Mouse (Mus musculus): ENCODE measurements around the gene Hpd. TPM values are rescaled to one million over a fixed set of nuclear protein-coding genes. Genes with fewer than 3 reads are reported as not detected.

Gene Hpd
- polyA plus RNA-seq, 1 experiment from 2014 or later, result 5.9 TPM

GRCm38 (mm10) chr5:123132308-123133071, 50.0 kb downstream of the Hpd start, which contains the start of gene Rhof:
Rhof (minus strand) TSS chr5:123132692.
- 1% methylated on average over 44 of the region's 44 CpGs for WGBS (ENCODE audit: insufficient replicate concordance)
- no peaks in the 10 kb centered on the region for H3K9me3 ChIP-seq (replicated peaks)
- peaks cover 23% of the 10 kb centered on the region for H3K36me3 ChIP-seq
- H3K4me1 ChIP-seq, result peaks cover 92% of the 10 kb centered on the region
- peaks cover 16% of the 10 kb centered on the region for H3K27me3 ChIP-seq (replicated peaks)
- H3K9ac ChIP-seq, result peak within 1 kb of the TSS; percentile 64
- ATAC-seq, result peak; percentile 82
- peak within 1 kb of the TSS; percentile 100 for H3K27ac ChIP-seq
- H3K4me3 ChIP-seq, result peak within 1 kb of the TSS; percentile 46
- peak within 1 kb of the TSS; percentile 74 for H3K4me2 ChIP-seq

DNA sequence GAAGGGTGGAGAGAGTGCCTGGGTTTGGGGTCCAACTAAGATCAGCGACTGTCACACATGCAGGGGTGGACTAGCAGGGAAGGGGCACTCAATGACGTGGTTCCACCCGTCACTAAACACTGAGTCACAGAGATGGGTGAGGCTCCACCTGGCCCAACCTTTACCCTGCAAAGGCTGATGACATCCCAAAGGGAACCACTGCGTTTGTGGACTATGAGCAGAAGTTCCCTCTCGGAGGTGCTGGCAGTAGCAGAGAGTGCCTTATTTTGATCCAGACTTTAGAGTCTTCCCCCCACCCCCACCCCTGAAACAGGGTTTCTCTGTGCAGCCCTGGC, 51.7 kb downstream of the Hpd start:
- Histone ChIP-seq H3K9ac (no peak overlapping the region), H3K36me3 (peaks cover 18% of the 10 kb centered on the region), H3K27ac (no peak overlapping the region), H3K27me3 (replicated peaks) (peaks cover 16% of the 10 kb centered on the region), H3K4me1 (peaks cover 89% of the 10 kb centered on the region), H3K4me3 (no peak overlapping the region), H3K9me3 (replicated peaks) (no peaks in the 10 kb centered on the region), H3K4me2 (no peak overlapping the region)
- 60% methylated on average over 5 of the region's 5 CpGs for WGBS (ENCODE audit: insufficient replicate concordance)
- ATAC-seq, result no peak

GRCm38 (mm10) chr5:123130030-123130813, 52.3 kb downstream of the Hpd start:
- ATAC-seq, result no peak
- Histone ChIP-seq H3K27ac (no peak overlapping the region), H3K9ac (no peak overlapping the region), H3K4me1 (peaks cover 89% of the 10 kb centered on the region), H3K4me2 (no peak overlapping the region), H3K9me3 (replicated peaks) (no peaks in the 10 kb centered on the region), H3K27me3 (replicated peaks) (peaks cover 16% of the 10 kb centered on the region), H3K4me3 (no peak overlapping the region), H3K36me3 (peaks cover 18% of the 10 kb centered on the region)
- 85% methylated on average over 9 of the region's 9 CpGs for WGBS (ENCODE audit: insufficient replicate concordance)

DNA sequence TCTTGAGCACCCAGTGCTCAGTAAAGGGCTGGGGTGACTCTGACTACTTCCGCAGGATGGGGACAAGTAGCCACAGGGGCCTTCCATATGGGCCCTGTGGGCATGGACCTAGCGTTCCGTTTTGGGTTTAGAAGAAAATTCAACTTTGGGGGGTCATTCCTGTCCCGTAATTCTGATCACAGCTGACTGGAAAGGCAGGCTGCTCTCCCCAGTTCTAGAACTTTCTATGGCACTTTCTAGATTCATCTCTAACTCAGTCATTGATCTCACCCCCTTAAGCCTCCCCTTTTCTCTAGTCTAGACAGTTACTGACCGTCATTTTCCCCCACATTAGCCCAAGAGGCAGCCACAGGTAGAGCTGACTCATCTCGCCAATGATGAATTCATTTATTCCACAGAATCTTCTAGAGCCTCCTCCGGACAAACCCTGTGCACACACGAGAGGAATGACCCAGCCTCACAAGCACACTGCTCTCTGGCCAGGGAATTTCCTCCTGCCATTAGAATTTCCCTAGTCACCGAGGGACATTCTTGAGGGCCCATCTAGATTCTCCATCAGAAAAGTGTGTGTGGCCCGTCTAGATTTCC, 53.3 kb downstream of the Hpd start:
- no peak for ATAC-seq
- Histone ChIP-seq H3K4me2 (peak overlapping the region; percentile 20), H3K27ac (0 out of 2 replicates have a peak overlapping the region, but pooled peaks have one; percentile 34), H3K36me3 (peaks cover 9% of the 10 kb centered on the region), H3K9ac (no peak overlapping the region), H3K4me3 (no peak overlapping the region), H3K4me1 (peaks cover 89% of the 10 kb centered on the region), H3K9me3 (replicated peaks) (no peaks in the 10 kb centered on the region), H3K27me3 (replicated peaks) (peaks cover 16% of the 10 kb centered on the region)
- 39% methylated on average over 10 of the region's 10 CpGs for WGBS (ENCODE audit: insufficient replicate concordance)

DNA sequence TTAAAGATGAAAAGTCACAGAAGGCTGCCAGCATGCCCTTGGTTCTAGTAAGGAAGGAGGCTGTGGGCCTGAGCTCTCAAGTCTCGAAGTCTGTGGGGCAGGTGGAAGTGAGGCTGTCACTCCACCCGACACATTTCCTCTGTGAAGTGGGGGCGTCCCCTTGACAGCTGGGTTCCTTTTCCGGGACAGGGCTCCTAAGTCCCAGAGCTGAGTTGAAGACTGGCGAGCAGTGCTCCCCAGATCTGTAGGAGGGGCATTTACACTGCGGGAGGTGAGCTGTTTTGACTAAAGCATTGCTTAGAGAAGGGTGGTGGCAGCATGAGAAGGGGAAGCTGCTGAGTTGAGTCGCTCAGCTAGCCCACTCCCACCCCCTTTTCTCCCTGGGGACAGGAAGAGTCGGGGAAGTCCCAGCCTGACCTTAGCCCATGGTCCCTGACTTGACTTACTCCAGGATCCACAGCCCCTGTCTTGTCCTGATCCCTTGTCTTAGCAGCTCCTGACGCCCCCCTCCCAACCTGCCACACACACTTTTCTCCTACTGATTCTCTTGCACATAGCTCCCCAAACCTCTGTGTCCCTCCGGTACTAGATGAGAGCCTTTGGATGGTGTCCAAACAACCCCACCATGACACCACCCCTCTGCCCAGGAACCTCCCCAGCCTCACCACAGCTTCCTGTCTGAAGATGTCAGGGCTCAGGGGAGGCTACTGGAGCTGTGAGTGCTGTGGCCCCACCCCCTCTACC, 53.9 kb downstream of the Hpd start:
- H3K9ac ChIP-seq, result peak overlapping the region; percentile 37
- no peaks in the 10 kb centered on the region for H3K9me3 ChIP-seq (replicated peaks)
- no peak for ATAC-seq
- H3K27me3 ChIP-seq (replicated peaks), result peaks cover 16% of the 10 kb centered on the region
- peaks cover 5% of the 10 kb centered on the region for H3K36me3 ChIP-seq
- H3K4me2 ChIP-seq, result peak overlapping the region; percentile 20
- no peak overlapping the region for H3K4me3 ChIP-seq
- peaks cover 88% of the 10 kb centered on the region for H3K4me1 ChIP-seq
- H3K27ac ChIP-seq, result peak overlapping the region; percentile 34
- 22% methylated on average over 10 of the region's 10 CpGs for WGBS (ENCODE audit: insufficient replicate concordance)

DNA sequence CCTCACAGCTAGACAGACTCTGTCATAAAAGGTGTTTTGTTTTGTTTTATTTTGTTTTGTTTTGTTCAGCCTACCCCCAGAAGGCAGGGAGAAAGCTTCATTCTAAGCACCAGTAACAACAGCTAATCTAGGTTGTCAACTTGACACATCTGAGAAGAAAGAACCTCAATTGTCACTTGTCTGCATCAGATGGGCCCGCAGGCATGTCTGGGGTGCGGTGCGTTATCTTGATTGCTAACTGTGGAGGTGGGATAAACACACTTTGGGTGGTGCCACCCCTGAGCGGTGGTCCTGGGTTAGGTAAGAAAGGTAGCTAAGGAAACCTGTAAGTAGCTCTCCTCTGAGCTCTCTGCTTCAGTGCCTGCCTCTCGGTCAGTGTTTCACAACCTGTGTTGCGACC, 55.5 kb downstream of the Hpd start:
- ATAC-seq, result no peak
- Histone ChIP-seq H3K27me3 (replicated peaks) (peaks cover 16% of the 10 kb centered on the region), H3K4me3 (no peak overlapping the region), H3K9me3 (replicated peaks) (0 out of 2 replicates have a peak, but pooled peaks cover 4% of the 10 kb centered on the region), H3K36me3 (peaks cover 10% of the 10 kb centered on the region), H3K9ac (no peak overlapping the region), H3K4me1 (peaks cover 72% of the 10 kb centered on the region), H3K27ac (no peak overlapping the region), H3K4me2 (no peak overlapping the region)
- 41% methylated on average over 6 of the region's 6 CpGs for whole genome bisulfite sequencing (ENCODE audit: insufficient replicate concordance)

- Histone ChIP-seq H3K4me3 (no peak overlapping the region), H3K4me1 (peaks cover 63% of the 10 kb centered on the region), H3K27me3 (replicated peaks) (peaks cover 11% of the 10 kb centered on the region; the same call in 1 of the 2 replicates), H3K27ac (peak overlapping the region; percentile 11; the same call in 1 of the 2 replicates), H3K4me2 (peak overlapping the region; percentile 30), H3K9ac (no peak overlapping the region), H3K9me3 (replicated peaks) (0 out of 2 replicates have a peak, but pooled peaks cover 4% of the 10 kb centered on the region), H3K36me3 (peaks cover 10% of the 10 kb centered on the region)
- ATAC-seq, result peak; percentile 31; the same call in 1 of the 2 replicates
- WGBS (ENCODE audit: insufficient replicate concordance), result 25% methylated on average over 18 of the region's 18 CpGs
Measured at GRCm38 (mm10) chr5:123125638-123126406, 56.7 kb downstream of the Hpd start.

GRCm38 (mm10) chr5:123125105-123125504, 57.4 kb downstream of the Hpd start:
- Histone ChIP-seq H3K36me3 (peaks cover 10% of the 10 kb centered on the region), H3K4me2 (peak overlapping the region; percentile 30), H3K9me3 (replicated peaks) (0 out of 2 replicates have a peak, but pooled peaks cover 4% of the 10 kb centered on the region), H3K4me1 (peaks cover 62% of the 10 kb centered on the region), H3K4me3 (no peak overlapping the region), H3K27me3 (replicated peaks) (peaks cover 9% of the 10 kb centered on the region; the same call in 1 of the 2 replicates), H3K27ac (peak overlapping the region; percentile 11; the same call in 1 of the 2 replicates), H3K9ac (no peak overlapping the region)
- ATAC-seq, result no peak
- WGBS (ENCODE audit: insufficient replicate concordance), result 63% methylated on average over 6 of the region's 6 CpGs

DNA sequence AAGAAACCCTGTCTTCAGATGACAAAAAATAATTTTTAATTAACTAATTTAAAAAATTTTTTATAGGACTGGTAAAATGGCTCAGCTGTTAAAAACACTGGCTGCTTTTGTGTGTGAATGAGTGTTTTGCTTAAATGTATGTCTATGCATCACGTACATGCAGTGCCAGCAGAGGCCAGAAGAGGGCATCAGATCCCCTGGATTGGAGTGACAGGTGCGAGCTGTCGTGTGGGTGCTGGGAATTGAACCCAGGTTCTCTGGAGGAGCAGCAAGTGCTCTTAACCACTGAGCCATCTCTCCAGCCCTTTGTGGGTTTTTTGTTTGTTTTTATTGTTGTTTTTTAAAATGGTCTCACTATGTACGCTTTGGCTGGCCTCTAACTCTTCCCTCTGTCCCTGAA, 60.3 kb downstream of the Hpd start:
- no peak overlapping the region for H3K27ac ChIP-seq
- no peak overlapping the region for H3K4me3 ChIP-seq
- 87% methylated on average over 4 of the region's 4 CpGs for WGBS (ENCODE audit: insufficient replicate concordance)
- H3K4me2 ChIP-seq, result no peak overlapping the region
- H3K27me3 ChIP-seq (replicated peaks), result no peaks in the 10 kb centered on the region
- no peak for ATAC-seq
- H3K9me3 ChIP-seq (replicated peaks), result 0 out of 2 replicates have a peak, but pooled peaks cover 4% of the 10 kb centered on the region
- peaks cover 58% of the 10 kb centered on the region for H3K4me1 ChIP-seq
- H3K36me3 ChIP-seq, result peaks cover 27% of the 10 kb centered on the region
- no peak overlapping the region for H3K9ac ChIP-seq
